Mouse (Mus musculus) cerebellum, postnatal 4 days (tissue): ENCODE measurements around the gene Rps29.

Source experiments
- DNase-seq, 2 experiments: peaks; one replicate each; pipeline ENCODE4 v3.0.0; 2022; ENCODE audit warnings: low spot score in 2 of 2, mixed read lengths in 1 of 2

Rps29 gene

DNA sequence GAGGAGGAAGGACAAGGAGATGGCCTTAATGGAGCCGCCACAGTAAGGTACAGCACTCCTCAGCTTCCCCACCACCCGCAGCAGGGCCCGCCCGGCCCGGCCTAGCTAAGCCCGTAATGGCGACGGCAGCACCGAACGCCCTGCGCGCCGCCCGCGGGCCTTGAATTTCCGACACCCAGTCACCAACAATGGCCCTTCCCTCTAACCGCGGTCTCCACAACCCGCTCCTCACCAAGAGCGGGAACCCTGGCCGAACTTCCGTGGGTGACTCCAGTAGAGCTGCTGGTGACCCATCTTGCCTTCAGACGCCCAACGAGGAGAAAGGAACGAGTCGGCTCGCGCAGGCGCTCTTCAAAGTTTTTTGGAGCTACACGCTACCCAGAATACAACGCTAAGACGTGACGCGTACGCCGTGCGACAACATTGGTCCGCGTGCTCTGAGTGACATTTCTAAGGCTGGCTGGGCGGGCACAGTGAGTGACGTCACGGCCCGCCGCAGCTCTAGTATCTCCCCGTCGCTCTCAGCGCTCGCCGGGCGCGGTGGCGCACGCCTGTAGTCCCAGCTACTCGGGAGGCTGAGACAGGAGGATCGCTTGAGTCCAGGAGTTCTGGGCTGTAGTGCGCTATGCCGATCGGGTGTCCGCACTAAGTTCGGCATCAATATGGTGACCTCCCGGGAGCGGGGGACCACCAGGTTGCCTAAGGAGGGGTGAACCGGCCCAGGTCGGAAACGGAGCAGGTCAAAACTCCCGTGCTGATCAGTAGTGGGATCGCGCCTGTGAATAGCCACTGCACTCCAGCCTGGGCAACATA, at the start of gene Rps29:
Rps29 (minus strand) TSS at position 422 of the 813 bp plus-strand sequence.
- peak; percentile 92 to 96 for DNase-seq

DNA sequence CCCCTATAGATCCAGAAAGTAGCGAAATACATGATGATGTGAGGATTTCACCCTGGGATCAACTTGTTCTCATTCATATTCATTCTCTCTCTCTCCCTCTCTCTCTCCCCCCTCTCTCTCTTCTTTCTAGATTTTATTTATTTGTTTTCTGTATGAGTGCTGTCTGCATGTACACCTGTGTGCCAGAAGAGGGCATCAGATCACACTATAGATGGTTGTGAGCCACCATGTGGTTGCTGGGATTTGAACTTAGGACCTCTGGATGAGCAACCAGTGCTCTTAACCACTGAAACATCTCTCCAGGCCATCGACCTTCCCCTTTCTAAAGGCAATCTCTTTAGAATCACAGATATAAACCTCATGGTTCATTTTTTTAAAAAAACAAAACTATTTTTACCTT, 49.5 kb upstream of the Rps29 start:
- no peak for DNase-seq

DNA sequence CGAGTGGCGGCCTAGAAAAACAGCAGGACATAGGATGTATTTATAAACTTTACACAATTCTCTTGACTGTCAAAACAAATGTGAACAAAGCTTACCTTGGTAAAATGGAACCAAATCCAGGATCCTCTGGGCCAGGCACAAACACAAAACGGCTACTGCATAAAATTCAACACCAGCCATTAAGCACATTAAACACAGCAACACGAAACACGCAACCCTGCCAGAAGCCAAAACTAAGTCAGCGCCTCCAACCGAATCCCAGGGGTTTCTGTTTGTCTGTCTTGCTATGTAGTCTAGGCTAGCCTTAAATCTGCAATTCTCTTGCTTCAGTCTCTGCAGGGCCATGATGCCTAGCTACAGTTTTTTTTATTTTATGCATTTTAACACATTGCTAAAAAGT, 48.9 kb upstream of the Rps29 start:
- no peak for DNase-seq

DNA sequence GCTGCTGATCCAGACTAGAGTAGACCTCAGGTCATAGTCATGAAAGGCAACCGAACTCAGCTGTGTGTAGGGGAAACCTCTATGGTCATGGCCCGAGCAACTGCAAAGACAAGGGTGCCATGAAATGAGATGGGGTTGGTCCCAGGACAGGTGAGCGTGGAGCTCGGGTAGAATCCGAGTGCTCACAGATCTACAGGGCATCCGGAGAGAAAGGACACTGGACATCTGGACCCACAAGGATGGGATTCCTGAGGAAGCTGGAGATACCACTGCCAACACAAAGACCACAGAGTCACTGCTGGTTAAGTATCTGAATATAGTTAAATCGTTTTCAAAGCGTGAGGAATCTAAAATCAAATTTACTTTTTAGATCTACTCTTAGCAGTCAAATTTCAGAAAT, 48.4 kb upstream of the Rps29 start:
- DNase-seq: no peak

DNA sequence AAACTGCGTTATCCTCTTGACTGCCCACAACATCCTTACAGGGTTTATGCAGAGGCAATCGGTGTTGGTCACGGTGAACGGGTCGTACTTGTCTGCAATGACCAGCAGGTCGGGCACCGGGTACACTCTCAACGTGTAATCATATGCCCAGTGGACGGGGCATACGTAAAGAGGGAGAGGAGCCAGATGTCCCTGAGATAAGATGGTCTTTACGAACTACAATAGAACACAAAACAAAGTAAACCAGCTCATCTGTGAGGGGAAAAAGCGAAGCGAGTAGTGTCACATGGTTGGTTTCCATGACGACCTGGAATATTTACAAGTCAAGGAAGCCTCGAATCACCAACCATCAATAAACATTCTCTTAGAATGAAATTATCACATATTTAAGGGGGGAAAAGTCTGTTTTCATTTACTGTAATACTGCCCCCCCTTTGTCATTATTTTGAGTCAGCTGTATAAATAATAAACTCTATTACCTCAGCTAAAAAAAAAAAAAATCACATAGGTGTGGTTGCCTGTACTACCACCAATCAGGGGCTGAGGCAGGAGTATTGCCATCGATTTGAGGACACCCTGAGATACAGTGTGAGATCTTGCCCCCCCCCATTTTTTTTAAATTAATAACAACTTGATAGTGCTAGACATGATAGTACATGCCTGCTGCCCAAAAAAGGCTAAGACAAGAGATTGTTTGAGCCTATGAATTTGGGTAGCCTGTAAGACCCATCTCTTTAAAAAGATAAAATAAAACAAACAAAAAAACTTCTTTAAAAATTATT, 45.3 kb upstream of the Rps29 start, which contains the start of gene Gm49384:
Gm49384 (minus strand) TSS at position 216 of the 782 bp plus-strand sequence.
- DNase-seq: no peak

DNA sequence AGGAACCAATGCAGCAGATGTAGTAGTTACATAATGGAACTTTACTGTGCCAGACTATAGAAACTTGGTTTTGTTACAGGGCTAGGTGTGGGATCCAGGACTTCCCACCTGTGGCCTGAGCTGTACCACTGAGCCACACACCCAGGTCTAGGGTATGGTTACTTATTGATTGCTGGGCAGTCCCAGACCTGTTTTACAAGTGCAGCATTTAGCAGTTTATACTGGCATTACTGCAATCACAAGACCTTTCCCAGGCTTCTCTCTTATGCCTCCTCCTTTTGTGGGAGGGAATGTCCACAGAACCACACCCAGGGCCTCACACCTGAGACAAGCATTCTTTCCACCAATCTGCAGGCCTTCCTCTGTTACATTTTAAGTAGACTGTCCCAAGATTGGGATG, 40.0 kb upstream of the Rps29 start:
- DNase-seq: no peak

DNA sequence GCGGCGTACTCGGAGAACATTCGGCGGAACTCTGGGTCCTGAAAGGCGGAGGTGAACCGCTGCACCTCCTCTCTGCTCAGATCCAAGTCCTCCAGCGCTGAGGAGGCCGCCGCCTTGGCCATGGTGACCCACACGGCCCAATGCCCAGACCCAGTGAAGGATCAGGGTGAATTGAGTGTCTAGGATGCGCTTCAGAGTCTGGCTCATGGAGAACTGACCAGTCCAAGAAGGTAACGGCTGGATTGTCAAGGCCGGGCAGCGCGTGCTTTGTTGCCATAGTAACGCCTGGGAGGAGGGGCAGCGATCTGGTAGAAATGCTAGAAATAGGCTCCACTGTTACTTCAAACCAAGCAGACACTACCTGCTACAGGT, 39.2 kb upstream of the Rps29 start, which contains the start of gene Dnaaf2:
Dnaaf2 (minus strand) TSS at position 266 of the 372 bp plus-strand sequence.
- DNase-seq: peak; percentile 31 to 61

DNA sequence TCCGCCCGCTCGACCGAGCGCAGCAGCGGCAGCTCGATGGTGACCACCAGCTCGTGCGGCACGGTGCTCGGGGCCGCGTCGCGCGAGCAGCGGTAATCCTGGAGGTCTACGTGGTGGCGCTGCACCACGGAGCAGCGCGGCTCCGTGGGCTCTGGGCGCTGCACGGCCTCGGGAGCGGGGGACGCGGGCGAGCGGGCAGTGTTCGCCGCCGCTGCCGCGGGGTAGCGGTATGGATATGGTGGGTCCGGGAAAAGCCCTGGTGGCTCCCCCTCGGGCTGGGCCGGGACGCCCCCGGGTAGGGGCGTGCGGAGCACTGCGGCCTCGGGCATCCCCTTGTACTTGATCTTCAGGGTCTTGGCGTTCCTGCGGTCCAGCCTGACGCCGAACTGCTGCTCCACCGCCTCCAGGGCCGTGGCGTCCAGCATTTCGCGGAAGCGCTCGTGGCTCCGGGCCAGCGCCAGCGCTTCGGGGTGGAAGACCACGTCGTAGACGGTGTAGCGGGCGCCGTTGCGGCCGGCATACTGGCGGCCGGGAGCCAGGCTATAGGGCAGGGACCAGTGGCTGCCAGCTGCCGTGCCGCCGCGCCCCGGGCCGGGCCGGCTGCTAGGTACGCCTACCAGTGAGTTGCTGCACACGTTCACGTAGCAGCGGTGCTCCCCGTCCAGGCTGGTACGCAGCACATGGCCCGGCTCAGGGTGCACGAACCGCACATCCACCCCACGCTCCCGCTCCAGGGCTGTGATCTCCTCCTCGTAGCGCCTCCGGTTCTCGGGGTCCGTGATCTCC, 38.6 kb upstream of the Rps29 start:
- DNase-seq: peak in 1 of 2 experiments; percentile 64

DNA sequence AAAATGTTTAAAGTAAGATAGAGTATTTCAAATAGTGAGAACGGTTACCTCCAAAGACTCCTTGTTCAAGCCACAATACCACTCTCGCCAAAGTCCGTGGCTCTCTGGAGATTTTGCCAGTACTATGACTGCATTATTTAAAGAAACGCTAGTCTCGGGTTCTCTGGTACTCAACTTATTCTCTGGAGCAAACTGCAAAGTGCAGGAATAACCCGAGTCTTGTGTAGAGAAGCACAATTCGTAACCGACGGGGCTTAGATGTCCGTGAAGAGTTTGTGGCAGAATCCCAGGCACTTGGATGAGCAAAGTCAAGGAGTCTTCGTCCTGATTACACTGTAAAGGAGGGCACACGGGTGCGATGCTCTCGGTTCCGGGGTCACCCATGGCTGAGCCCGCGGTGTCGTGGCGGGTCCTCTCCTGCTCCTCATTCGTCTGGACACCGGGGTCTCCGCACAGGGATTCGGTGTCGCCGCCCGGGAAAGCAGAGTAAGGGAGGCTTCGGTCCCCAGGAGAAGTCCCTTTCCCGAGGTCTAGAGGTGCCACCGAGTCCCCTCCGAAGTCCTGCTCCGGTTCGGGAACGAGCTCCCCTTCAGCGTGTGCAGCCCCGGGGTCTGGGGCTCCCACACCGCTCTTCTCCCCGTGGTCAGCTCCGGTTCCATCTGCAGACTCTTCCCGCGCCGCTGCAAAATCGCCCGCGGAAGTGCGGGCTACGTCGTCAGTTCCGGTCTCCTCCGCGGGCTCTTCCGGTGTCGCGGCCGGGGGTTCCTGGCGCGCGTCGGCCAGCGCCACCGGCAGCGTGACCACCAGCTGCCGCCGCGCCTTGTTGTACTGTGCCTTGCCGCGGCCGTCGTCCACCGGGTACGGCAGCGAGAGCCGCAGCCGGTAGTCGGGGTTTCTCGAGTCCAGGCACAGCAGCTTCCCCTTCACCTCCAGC, 37.7 kb upstream of the Rps29 start, which contains the start of gene Gm49383:
Gm49383 (minus strand) TSS at position 661 of the 934 bp plus-strand sequence.
- peak; percentile 26 to 70 for DNase-seq

DNA sequence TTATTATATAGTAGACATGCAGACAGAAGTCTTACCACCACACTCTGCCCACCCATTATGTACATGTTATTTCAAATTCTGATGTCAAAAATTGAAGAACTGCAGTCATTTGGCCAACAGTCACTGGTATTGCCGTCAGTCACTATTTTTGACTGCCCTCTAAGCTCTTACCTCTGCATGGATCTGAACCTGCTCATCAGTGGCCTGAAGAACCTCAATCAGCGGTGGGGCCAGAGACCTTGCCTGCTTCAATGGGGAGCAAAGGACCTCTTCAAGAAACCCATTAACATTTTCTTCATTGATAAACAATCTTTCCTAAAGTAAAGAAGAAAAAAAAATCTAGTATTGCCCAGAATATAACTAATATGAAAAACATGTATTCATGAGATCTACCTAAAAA, 33.7 kb upstream of the Rps29 start:
- no peak for DNase-seq

DNA sequence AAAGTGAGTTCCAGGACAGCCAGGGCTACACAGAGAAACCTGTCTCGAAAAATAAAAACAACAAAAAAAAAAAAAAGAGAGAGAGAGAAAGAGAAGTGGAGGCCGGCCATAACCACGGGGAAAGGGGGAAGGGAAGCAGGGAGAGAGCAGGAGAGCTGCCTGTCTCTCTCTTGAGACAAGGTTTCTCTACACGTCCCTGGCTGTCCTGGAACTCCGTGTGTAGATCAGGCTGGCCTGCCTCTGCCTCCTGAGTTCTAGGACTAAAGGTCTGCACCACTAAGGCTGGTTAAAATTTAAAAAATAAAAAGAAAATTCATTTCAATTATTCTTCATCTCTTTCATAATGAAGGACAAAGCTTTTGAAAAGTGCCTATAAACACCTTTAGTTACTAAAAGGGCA, 32.4 kb upstream of the Rps29 start:
- no peak for DNase-seq

DNA sequence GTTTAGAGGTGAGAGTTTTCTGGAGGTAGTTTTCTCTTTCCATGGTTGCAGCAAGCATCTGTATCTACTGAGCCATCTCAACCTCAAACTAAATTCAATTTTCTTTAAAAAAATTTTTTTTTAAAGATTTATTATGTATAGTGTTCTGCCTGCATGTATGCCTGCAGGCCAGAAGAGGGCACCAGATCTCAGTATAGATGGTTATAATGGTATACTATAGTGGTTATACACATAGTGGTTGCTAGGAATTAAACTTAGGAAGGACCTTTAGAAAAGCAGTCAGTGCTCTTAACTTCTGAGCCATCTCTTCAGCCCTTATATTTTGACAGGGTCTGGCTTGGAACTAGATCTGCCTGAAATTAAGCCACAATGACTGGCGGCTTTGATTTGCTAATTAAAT, 31.5 kb upstream of the Rps29 start:
- no peak for DNase-seq

DNA sequence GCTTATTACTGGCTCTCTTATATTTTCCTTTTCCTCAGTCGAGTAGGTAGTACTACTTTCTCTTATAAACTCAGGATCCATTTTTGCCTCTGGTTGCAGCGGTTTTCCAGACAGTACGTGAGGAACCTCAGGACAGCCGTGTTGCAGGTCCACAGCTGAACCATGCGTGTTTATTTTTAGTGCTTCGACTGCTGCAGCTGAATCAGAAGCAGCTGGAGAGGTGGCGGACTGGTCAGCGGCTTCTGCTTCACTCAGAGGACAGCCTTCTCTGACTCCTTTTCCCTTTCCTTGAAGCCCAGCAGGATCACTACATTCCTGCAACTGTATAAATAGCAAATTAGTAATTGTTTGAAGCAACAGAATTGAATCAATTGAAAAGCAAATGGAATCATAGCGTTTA, 31.1 kb upstream of the Rps29 start:
- no peak for DNase-seq

DNA sequence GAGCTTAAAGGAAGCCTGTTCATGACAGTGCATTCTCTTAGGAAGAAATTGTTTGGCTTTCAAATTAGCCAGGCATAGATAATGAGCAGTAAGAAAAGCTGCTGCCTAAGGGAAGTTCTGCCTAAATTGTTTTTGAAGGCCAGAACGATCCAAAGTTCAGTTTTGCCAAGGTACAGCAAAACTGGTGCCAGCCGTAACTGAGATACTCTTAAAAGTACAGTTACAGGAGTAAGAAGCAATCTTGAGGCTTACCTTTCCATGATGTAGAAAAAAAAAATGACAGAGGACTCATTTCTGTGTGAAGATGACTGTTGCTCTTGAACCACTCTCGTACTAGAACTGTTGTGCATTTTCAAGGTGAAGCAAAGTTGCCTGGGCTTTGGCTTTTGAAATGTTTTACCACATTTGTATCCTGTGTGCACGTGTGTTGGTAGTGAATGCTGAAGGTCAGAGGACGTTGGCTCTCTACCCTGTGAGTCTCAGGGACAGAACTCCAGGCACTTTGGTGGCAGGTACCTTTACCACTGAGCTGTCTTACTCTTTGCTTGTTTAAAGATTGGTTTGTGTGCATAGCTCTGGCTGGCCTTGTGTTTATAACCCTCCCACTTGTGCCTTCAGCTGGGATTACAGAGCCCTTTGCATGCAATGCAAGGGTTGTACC, 28.0 kb upstream of the Rps29 start:
- no peak for DNase-seq

DNA sequence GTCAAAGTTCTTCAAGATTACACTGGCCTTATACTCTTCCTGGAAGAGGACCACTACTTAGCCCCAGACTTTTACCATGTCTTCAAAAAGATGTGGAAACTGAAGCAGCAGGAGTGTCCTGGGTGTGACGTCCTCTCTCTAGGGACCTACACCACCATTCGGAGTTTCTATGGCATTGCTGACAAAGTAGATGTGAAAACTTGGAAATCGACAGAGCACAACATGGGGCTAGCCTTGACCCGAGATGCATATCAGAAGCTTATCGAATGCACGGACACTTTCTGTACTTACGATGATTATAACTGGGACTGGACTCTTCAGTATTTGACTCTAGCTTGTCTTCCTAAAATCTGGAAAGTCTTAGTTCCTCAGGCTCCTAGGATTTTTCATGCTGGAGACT, 26.4 kb upstream of the Rps29 start:
- DNase-seq: no peak

DNA sequence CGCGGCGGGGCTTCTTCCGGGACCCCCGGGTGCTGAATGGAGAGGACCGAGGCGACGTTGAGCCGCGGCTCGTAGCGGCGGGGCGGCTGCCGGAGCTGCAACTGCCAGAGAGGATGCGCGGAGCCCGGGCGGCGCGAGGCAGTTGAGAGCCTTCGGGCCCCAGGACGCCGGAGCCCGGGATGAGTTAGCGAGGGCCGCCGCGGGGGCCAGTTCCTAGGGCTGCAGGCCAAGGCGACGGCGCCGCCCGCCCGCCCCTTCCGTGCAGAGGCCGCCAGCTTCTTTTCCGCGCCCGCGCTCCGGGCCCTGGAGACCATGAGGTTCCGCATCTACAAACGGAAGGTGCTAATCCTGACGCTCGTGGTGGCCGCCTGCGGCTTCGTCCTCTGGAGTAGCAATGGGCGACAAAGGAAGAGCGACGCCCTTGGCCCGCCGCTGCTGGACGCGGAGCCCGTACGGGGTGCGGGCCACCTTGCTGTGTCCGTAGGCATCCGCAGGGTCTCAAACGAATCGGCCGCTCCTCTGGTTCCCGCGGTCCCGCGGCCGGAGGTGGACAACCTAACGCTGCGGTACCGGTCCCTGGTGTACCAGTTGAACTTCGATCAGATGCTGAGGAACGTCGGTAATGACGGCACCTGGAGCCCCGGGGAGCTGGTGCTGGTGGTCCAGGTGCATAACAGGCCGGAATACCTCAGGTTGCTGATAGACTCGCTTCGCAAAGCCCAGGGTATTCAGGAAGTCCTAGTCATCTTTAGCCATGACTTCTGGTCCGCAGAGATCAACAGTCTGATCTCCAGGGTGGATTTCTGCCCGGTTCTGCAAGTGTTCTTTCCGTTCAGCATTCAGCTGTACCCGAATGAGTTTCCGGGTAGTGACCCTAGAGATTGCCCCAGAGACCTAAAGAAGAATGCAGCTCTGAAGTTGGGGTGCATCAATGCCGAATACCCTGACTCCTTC, 25.6 kb upstream of the Rps29 start:
- DNase-seq: peak in 1 of 2 experiments; percentile 38

DNA sequence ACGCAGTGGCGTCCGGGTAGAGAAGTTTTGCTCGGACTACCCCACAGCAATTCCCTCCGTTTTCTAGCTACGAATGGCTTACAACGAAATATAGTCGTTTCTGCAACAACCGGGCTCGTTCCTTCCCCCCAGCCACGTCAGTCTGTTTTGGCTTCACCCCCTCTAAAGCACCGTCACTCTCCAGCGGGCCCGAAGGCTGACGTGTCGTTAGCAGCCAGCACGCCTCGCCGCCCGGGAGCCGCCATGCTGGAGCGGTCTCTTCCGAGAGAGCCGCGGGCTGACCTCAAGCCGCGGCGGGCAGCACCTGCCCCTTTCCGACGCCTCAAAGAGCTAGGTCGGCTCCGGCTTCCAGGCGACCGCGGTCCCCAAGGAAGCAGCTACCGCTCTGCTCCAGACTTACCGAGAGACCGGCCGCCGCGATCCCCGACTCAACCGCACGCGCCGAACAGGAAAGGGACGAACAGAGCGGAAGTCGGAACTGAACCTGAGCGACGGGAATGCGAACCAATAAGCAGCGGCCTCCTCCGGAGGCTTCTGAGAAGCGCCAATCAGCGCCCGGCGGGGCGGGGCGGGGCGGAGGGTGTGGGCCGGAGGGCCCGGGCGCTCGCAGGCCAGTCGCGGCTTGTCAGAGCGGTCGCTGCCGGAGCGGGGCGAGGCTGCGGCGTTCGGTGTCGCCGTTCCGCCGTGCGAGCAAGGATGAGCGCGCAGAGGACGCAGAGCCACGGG, 24.8 kb upstream of the Rps29 start, which contains the start of the genes Rpl36al and Mgat2:
Rpl36al (minus strand) TSS at position 501 of the 726 bp plus-strand sequence.
Mgat2 (plus strand) TSS at position 575 of the 726 bp plus-strand sequence.
- DNase-seq: peak; percentile 99 to 100

DNA sequence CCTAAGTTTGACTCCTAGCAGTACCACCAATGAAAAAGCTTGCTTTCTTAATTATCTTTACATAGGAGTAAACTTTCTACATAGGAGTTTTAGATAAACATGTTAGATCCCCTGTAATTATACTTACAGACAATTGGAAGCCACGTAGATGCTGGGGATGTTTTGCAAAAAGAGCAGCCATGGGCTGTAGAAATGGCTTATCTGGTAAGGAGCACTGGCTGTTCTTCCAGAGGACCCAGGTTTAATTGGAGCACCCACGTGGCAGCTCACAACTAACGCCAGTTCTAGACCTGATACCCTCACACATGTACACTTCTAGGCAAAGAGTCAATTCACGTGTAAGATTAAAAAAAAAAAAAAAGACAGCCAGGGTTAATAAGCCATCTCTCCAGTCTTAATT, 22.8 kb upstream of the Rps29 start:
- no peak for DNase-seq
